Mouse (Mus musculus): ENCODE results near the gene Pdyn.

Gene Pdyn

DNA sequence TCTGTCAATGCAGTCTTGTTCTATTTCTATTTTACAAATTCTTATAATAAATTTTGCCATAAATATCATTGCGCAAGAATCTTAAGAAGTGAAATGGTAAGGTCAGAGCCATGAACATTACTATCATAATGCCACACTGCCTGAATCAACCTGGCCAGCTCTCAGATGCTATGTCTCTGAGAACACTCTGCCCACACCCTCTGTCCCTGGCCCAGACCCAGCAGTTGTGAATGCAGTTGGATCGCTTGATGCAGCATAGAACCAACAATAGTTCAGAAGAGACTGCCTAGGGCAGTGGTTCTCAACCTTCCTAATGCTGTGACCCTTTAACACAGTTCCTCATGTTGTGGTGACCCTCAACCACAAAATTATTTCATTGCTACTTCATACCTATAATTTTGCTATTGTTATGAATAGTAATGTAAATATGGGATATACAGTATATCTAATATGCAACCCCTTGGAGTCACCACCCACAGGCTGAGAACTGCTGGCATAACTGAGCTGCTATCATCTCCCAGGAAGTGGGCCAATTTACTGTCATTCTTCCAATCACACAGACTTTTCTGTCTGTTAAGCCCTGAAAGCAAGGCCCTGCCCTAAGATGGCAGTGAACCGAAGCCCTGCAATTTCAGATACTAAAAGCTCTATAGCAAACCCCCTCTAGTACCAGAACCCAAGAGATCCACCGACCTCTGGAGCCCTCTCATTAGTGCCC, 45.3 kb downstream of the Pdyn start:
- no peak for DNase-seq

DNA sequence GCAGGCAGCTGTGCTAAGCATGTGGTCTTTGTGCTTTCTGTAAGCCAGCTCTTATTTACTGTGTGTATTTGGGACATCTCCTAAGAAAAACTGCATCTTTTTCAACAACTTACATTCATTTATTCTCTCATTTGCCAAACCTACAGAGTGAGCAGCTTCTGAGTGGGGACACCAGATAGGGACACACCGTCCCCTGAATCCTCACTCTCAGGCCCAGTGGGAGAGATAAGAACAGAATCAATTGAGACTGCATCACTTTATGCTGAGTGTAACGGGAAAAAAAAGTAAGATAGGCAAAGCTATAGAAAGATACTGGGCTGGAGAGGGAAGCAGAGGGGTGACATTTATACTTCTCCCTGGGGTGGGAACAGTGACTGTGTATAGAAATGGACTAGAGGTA, 46.0 kb downstream of the Pdyn start:
- no peak for DNase-seq

DNA sequence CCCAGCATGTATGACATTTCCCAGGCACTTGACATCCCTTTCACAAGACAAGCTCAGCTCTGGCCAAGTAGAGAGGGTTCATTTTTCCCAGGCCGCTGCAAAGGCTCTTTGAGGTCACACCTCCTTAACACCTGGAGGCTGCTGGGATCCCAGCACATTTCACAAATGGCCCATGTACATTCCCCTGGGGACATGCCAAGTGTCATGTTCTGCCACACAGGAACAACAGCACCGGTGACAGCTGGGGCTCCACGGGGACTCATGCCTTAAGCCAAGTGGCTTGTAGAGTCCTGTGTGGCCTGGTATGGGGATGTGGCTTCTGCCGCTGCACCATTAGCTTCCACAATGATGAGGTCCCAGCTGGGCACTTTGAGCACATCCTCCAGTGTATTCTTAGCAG, 47.0 kb downstream of the Pdyn start:
- DNase-seq: no peak
